Mouse (Mus musculus): ENCODE results near the gene Depdc5. TPM values are rescaled to one million over a fixed set of nuclear protein-coding genes. Genes with fewer than 3 reads are reported as not detected.

Depdc5 gene
- polyA plus RNA-seq, 1 experiment from 2014 or later = 35.0 TPM

DNA sequence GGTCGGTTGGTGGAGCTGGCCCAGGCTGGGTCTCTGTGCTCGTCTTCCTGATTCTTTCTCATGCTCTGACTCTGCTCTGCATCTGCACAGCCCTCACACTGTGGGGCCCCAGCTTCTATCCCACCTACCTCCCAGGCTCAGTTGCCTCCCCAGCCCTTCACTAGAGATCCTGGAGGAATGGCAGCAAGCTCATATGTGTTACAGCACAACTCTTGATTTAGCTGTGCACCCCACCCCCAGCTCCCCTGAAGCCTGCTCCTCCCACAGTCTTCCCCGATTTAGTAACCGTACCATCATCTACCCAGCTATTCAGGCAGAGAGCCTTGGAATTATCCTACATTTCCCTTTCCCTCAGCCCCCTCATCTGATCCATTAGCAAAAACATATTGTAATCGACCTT lies 137.6 kb downstream of the Depdc5 start:
- Histone ChIP-seq H3K9ac (ENCODE audit: low read length) (no peak overlapping the region), H3K9me3 (ENCODE audit: control insufficient read depth, low read length) (no peaks in the 10 kb centered on the region), H3K27me3 (ENCODE audit: control insufficient read depth, insufficient read depth, low read length) (no peaks in the 10 kb centered on the region), H3K4me3 (ENCODE audit: low read depth, low read length) (no peak overlapping the region), H3K36me3 (ENCODE audit: control insufficient read depth, insufficient read depth, low read length) (no peaks in the 10 kb centered on the region), H3K4me2 (no peak overlapping the region), H3K4me1 (ENCODE audit: control insufficient read depth, insufficient read depth, low read length) (peaks cover 6% of the 10 kb centered on the region), H3K27ac (ENCODE audit: low read depth, low read length) (no peak overlapping the region)
- ATAC-seq (ENCODE audit: low FRiP score) (no peak), DNase-seq (ENCODE audit: low spot score, missing footprints) (no peak)
- WGBS = 79% methylated on average over 5 of the region's 5 CpGs

DNA sequence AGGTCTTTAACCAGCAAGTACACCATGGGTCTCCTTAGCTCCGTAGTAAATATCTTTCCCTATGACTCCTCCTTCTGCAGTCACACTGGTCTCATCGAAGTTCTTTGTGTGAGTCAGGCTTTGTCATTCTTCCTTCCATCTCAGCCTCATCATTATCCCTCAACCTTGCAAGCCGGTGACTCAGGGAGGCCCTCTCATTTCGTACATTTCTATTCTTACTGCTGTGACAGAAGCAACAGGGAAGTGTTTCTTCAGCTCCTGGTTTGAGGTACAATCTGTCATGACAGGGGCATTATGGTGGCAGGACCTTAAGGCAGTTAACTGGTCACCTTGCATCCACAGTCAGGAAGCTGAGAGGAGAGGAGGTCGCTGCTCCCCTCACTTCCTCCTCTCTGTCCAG lies 139.3 kb downstream of the Depdc5 start:
- ATAC-seq (ENCODE audit: low FRiP score) = no peak
- Histone ChIP-seq H3K9me3 (ENCODE audit: control insufficient read depth, low read length) (no peaks in the 10 kb centered on the region), H3K36me3 (ENCODE audit: control insufficient read depth, insufficient read depth, low read length) (no peaks in the 10 kb centered on the region)

DNA sequence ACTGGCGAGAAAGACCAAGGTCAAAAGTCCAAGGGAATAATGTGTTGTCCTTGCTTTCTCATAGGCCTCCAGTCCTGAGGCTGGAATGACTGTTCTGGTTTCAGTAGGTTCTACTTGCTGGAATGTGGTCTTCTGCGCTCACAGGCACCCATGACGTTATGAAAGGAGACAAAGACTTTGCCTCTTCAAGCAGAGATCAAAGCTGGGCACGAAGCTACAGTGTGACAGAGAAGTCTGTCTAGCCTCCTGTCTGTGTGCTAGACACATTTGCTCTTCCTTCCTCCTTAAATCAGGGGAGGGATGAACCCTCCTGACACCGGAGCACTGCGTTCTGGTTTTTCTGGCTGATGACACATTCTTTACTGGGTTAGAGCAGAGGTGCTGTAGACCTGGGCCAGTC lies 140.0 kb downstream of the Depdc5 start:
- DNase-seq (ENCODE audit: low spot score, missing footprints) (no peak), ATAC-seq (ENCODE audit: low FRiP score) (no peak)
- Histone ChIP-seq H3K27me3 (ENCODE audit: control insufficient read depth, insufficient read depth, low read length) (no peaks in the 10 kb centered on the region), H3K4me1 (ENCODE audit: control insufficient read depth, insufficient read depth, low read length) (peaks cover 8% of the 10 kb centered on the region), H3K4me2 (no peak overlapping the region), H3K36me3 (ENCODE audit: control insufficient read depth, insufficient read depth, low read length) (no peaks in the 10 kb centered on the region), H3K4me3 (ENCODE audit: low read depth, low read length) (no peak overlapping the region), H3K9ac (ENCODE audit: low read length) (no peak overlapping the region), H3K9me3 (ENCODE audit: control insufficient read depth, low read length) (no peaks in the 10 kb centered on the region), H3K27ac (ENCODE audit: low read depth, low read length) (no peak overlapping the region)
- 80% methylated on average over 6 of the region's 6 CpGs for WGBS

More for the DNA sequence above, 139.3 kb downstream of the Depdc5 start:
- Histone ChIP-seq H3K4me2 (no peak overlapping the region), H3K9ac (ENCODE audit: low read length) (no peak overlapping the region), H3K27me3 (ENCODE audit: control insufficient read depth, insufficient read depth, low read length) (no peaks in the 10 kb centered on the region), H3K4me1 (ENCODE audit: control insufficient read depth, insufficient read depth, low read length) (peaks cover 8% of the 10 kb centered on the region), H3K4me3 (ENCODE audit: low read depth, low read length) (no peak overlapping the region), H3K27ac (ENCODE audit: low read depth, low read length) (no peak overlapping the region)
- no peak for DNase-seq (ENCODE audit: low spot score, missing footprints)
- 83% methylated on average over 5 of the region's 5 CpGs for WGBS

DNA sequence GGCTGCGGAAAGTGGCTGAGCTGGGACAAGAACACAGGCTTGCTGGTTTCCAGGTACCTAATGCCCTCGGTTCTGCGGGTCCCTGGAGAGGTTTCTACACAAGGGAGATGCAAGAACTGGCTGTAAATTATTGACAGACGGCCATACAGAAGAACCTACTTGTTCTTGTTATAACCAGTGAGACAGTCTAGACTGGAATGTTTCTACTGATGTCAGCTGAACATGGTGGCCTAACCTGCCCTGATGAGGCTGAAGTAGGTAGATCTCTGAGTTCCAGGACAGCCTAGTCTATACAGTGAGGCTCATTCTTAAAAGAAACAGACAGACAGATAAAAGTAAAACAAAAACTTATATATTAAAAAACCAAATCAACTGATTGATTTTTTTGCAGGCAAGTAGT lies 140.6 kb downstream of the Depdc5 start:
- WGBS = 85% methylated on average over 4 of the region's 4 CpGs
- H3K36me3 ChIP-seq (ENCODE audit: control insufficient read depth, insufficient read depth, low read length) = no peaks in the 10 kb centered on the region
- H3K9ac ChIP-seq (ENCODE audit: low read length) = no peak overlapping the region

DNA sequence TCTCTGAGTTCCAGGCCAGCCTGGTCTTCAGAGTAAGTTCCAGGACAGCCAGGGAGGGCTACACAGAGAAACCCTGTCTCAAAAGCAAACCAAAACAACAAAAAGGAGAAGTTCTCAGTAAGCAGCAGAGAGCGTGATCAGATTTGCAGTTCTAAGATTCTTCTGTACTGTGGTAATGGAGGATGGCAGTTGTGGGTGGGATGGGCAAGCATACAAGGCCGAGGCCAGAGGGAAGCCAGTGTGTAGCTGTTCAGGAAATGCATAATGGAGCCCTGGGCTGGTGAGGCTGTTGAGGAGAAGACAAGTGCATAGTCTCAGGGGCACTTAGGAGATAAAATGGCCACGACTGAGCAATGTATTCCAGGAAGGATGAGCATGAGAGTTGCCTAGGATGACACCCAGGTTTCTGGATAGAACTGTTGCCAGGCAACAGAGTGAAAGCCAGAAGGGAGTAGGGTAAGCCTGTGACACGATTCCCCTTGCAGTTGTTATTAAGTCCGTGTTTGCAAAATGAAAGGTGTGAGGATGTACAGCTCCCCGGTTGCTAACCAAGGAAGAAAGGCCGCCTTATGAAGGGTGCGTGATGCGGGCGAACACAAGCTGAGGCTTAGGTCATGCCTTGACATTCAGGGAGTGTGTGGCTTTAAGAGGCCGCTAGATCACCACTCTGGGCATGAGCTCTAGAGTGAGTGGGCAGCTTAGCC lies 142.1 kb downstream of the Depdc5 start:
- Histone ChIP-seq H3K9ac (ENCODE audit: low read length) (no peak overlapping the region), H3K9me3 (ENCODE audit: control insufficient read depth, low read length) (no peaks in the 10 kb centered on the region), H3K27me3 (ENCODE audit: control insufficient read depth, insufficient read depth, low read length) (no peaks in the 10 kb centered on the region), H3K27ac (ENCODE audit: low read depth, low read length) (no peak overlapping the region), H3K4me3 (ENCODE audit: low read depth, low read length) (no peak overlapping the region), H3K4me2 (no peak overlapping the region), H3K36me3 (ENCODE audit: control insufficient read depth, insufficient read depth, low read length) (no peaks in the 10 kb centered on the region), H3K4me1 (ENCODE audit: control insufficient read depth, insufficient read depth, low read length) (peaks cover 15% of the 10 kb centered on the region)
- ATAC-seq (ENCODE audit: low FRiP score) = no peak
- DNase-seq (ENCODE audit: low spot score, missing footprints) = no peak
- 75% methylated on average over 11 of the region's 11 CpGs for WGBS

More for the DNA sequence above, 140.6 kb downstream of the Depdc5 start:
- no peaks in the 10 kb centered on the region for H3K9me3 ChIP-seq (ENCODE audit: control insufficient read depth, low read length)
- H3K4me2 ChIP-seq = no peak overlapping the region
- ATAC-seq (ENCODE audit: low FRiP score) (no peak), DNase-seq (ENCODE audit: low spot score, missing footprints) (no peak)
- H3K4me1 ChIP-seq (ENCODE audit: control insufficient read depth, insufficient read depth, low read length) = peaks cover 8% of the 10 kb centered on the region
- no peak overlapping the region for H3K4me3 ChIP-seq (ENCODE audit: low read depth, low read length)
- H3K27me3 ChIP-seq (ENCODE audit: control insufficient read depth, insufficient read depth, low read length) = no peaks in the 10 kb centered on the region
- no peak overlapping the region for H3K27ac ChIP-seq (ENCODE audit: low read depth, low read length)

DNA sequence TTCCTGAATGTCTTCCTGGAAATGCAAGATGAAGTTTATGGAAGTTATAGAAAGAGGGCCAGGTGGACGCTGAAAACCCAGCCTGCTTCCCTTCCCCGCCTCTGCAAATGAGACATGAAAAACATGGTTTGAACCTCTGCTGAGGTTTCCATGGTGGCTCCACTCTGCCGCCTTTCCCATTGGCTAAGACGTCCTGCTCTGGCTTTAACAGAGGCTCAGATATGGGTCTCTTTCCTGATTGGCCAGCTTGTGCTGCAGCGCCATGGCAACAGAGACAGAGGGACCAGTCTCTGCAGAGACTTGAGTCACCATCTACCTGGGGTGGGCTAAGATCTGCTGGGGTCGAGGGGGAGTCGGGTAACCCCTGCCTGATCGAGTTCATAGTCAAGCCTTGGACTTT lies 143.2 kb downstream of the Depdc5 start:
- ATAC-seq (ENCODE audit: low FRiP score) (peak; percentile 56; the same call in 1 of the 2 replicates), DNase-seq (ENCODE audit: low spot score, missing footprints) (no peak)
- Histone ChIP-seq H3K4me1 (ENCODE audit: control insufficient read depth, insufficient read depth, low read length) (peaks cover 24% of the 10 kb centered on the region), H3K9ac (ENCODE audit: low read length) (no peak overlapping the region), H3K36me3 (ENCODE audit: control insufficient read depth, insufficient read depth, low read length) (no peaks in the 10 kb centered on the region), H3K9me3 (ENCODE audit: control insufficient read depth, low read length) (no peaks in the 10 kb centered on the region), H3K27ac (ENCODE audit: low read depth, low read length) (no peak overlapping the region), H3K4me3 (ENCODE audit: low read depth, low read length) (no peak overlapping the region), H3K4me2 (no peak overlapping the region), H3K27me3 (ENCODE audit: control insufficient read depth, insufficient read depth, low read length) (no peaks in the 10 kb centered on the region)
- 43% methylated on average over 8 of the region's 8 CpGs for WGBS

DNA sequence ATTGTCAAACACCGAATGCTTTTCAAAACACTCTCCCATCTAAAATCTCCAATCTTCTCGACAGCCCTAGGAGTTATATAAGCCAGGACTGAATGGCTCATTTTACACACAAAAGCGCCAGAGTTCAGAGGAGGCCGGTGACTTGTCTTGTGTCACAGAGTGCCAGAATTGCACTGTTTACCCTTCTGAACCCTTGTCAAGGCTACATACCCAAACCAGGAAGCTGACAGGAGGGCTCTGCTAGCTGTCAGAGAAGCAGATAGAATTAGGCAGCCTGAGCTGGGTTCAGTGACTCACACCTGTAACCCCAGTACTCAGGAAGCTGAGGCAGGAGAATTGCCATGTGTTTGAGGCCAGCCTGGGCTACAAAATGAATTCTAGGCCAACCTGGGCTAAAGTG lies 143.9 kb downstream of the Depdc5 start:
- Histone ChIP-seq H3K27ac (ENCODE audit: low read depth, low read length) (no peak overlapping the region), H3K4me3 (ENCODE audit: low read depth, low read length) (no peak overlapping the region), H3K4me2 (no peak overlapping the region), H3K4me1 (ENCODE audit: control insufficient read depth, insufficient read depth, low read length) (peaks cover 24% of the 10 kb centered on the region), H3K27me3 (ENCODE audit: control insufficient read depth, insufficient read depth, low read length) (no peaks in the 10 kb centered on the region), H3K36me3 (ENCODE audit: control insufficient read depth, insufficient read depth, low read length) (no peaks in the 10 kb centered on the region), H3K9me3 (ENCODE audit: control insufficient read depth, low read length) (no peaks in the 10 kb centered on the region), H3K9ac (ENCODE audit: low read length) (no peak overlapping the region)
- no peak for DNase-seq (ENCODE audit: low spot score, missing footprints)
- ATAC-seq (ENCODE audit: low FRiP score) = no peak
- WGBS = 69% methylated on average over 4 of the region's 4 CpGs

DNA sequence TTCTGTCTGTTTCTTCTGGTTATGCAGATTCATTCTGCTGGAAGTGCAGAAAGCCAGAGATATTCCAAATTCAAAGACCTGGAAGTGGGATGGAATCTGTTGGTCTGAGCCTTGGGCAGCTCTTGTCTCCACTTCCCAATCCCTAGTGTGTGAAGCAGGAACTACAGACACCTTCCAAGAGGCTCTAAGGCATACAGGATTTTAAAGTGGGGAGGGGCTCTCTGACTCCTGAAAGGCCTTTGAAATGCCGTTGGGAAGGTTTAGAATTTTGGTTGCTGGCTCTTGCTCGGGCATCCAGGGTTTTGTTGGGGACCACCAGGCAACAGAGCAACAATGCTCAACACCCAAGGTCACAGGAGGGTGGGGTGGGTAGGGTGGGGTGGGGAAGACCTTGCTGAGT lies 145.8 kb downstream of the Depdc5 start:
- H3K4me3 ChIP-seq (ENCODE audit: low read depth, low read length) = no peak overlapping the region
- no peak overlapping the region for H3K9ac ChIP-seq (ENCODE audit: low read length)
- no peaks in the 10 kb centered on the region for H3K36me3 ChIP-seq (ENCODE audit: control insufficient read depth, insufficient read depth, low read length)
- WGBS = 76% methylated on average over 2 of the region's 2 CpGs
- ATAC-seq (ENCODE audit: low FRiP score) = no peak
- no peak overlapping the region for H3K27ac ChIP-seq (ENCODE audit: low read depth, low read length)
- H3K9me3 ChIP-seq (ENCODE audit: control insufficient read depth, low read length) = no peaks in the 10 kb centered on the region
- H3K27me3 ChIP-seq (ENCODE audit: control insufficient read depth, insufficient read depth, low read length) = no peaks in the 10 kb centered on the region
- peaks cover 24% of the 10 kb centered on the region for H3K4me1 ChIP-seq (ENCODE audit: control insufficient read depth, insufficient read depth, low read length)
- H3K4me2 ChIP-seq = no peak overlapping the region
- DNase-seq (ENCODE audit: low spot score, missing footprints) = no peak

DNA sequence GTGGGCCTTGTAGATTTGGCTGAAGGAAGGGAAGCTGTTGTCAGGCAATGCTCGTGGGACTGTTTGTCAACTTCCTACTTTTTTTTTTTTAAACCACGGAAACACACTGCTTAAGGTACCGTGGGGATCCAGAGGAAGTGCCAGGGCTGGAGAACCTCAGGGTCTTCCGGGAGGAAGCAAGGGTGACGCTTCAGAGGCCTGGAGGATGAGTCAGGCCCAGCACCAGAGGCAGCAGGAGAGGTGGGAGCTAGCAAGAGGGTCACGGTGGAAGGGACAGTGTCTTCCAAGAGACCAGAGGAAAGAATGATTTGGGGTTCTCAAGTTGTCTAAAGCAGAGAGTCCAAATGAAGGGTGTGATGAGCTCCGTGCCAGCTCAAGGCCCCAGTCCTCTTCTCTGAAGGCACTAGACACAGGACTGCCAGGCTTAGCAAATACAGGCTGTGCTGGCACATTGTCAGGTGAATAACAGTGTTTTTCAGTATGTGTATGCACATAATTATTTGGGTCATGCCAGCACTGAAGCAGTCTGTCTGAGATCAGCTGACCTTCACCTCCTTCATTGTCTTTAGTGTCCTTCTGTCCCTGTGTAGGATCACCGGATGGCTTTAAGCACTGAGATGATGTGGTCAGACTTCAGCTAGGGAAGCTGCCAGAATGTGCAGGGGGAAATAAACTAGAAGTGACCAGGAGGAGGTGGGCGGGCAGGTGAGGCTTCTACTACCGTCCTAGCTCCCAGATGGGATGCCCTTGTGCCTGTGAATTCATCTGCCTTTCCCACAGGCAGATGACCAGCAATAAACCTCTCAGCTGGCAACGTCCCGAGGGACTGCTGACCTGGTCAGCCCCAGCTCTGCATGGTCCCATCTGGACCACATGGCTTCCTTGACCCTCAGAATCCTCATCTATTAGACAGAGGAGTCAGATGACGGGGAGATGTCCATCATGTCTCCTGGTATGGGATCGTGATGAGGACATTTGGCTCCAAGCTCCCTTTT lies 146.6 kb downstream of the Depdc5 start:
- H3K9ac ChIP-seq (ENCODE audit: low read length) = 0 out of 2 replicates have a peak overlapping the region, but pooled peaks have one; percentile 21
- H3K27ac ChIP-seq (ENCODE audit: low read depth, low read length) = no peak overlapping the region; the same call in 1 of the 2 replicates
- H3K9me3 ChIP-seq (ENCODE audit: control insufficient read depth, low read length) = no peaks in the 10 kb centered on the region
- H3K4me3 ChIP-seq (ENCODE audit: low read depth, low read length) = no peak overlapping the region
- H3K4me1 ChIP-seq (ENCODE audit: control insufficient read depth, insufficient read depth, low read length) = peaks cover 24% of the 10 kb centered on the region
- DNase-seq (ENCODE audit: low spot score, missing footprints) = peak; percentile 86
- WGBS = 72% methylated on average over 14 of the region's 14 CpGs
- H3K36me3 ChIP-seq (ENCODE audit: control insufficient read depth, insufficient read depth, low read length) = no peaks in the 10 kb centered on the region
- ATAC-seq (ENCODE audit: low FRiP score) = no peak; the same call in 1 of the 2 replicates
- H3K27me3 ChIP-seq (ENCODE audit: control insufficient read depth, insufficient read depth, low read length) = no peaks in the 10 kb centered on the region
- peak overlapping the region; percentile 32; the same call in 1 of the 2 replicates for H3K4me2 ChIP-seq
